Mouse (Mus musculus): ENCODE results near the gene Txndc16.

Gene Txndc16

DNA sequence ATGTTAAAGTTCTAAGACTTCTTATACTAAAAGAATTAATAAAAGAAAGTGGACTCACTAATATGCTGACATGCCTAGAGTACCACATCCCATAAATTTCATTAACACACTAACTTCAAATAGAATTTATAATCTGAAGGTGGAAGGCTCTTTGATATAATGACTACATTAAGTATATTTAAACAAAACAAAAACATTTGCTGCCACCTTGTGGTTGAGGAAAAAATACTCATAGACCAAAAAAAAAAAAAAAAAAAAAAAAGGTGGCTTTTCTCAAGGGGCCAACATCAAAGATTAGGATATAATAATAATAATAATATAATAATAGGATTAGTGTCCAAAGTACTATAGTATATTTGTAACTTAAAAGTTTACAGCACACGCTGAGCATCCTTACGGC lies 66.9 kb downstream of the Txndc16 start:
- DNase-seq (ENCODE audit: low read depth), result peak; percentile 15

DNA sequence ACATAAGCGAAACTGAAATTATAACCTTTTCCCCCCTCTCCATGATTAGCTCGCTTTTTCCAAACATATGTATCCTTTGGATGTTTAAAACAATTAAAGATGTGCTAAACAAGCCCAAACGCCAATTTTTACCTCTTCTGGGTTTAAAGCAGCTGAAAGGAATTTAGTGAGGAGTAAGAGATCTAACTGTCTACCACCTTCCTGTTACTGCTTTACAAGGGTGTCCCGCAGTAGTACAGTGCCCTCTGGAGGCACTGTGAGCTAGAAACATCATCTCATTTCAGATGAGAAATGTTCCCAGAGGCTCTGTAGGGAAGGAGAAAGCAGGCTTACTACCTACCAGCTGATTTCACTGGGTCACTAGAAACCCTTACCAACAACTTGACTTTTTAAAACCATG lies 77.6 kb downstream of the Txndc16 start:
- DNase-seq (ENCODE audit: low read depth), result peak; percentile 8

DNA sequence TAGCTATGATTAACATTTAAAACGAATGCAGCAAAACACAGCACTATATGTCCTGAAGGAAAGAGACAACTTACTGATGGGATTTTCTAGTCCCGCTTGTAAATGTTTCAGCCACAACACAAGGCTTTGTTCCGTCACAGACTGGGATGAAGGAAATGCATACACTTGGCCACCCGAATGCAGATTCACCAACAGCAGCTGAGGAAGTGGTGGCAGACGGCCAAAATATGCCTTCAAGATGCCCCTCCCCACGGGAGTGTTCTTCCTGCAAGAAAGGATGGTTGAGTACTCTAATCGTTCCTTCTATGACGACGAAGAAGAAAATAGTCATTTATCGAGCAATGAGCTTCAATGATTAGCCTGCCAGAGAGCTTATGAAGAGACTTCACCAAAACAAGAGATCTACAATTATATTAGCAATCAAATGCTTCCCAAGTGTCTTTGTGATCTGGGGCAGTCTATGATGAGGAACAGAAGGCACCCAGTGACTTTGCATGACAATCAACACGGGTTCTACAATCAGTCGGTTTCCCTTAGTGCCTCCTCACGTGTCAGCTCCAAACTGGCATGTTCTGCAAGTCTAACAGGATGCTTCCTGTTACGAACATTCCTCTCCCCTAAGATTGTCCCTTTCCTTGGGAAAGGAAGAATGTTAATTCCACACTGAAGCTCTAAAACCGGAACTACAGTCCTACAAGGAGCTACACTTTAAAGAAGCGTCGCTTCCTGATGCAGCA lies 79.6 kb downstream of the Txndc16 start:
- DNase-seq (ENCODE audit: low read depth), result no peak

DNA sequence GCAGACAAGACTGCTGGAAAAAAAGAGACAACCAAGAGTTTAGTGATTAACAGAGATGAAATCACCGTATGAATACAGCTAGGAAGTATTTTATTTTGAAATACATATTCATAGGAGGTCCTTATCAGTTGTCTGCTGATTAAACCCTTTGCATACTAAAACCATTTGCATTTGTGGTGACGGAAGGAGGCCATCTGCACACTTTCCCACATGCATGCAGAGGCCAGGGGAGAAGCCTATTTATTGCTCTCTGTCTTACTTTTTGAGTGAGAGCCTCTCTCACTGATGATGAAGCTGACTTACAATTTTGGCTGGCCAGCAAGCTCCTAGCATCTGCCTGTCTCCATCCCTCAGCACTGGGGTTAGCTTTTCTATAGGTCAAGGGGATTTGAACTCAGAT lies 84.2 kb downstream of the Txndc16 start:
- DNase-seq (ENCODE audit: low read depth), result no peak

DNA sequence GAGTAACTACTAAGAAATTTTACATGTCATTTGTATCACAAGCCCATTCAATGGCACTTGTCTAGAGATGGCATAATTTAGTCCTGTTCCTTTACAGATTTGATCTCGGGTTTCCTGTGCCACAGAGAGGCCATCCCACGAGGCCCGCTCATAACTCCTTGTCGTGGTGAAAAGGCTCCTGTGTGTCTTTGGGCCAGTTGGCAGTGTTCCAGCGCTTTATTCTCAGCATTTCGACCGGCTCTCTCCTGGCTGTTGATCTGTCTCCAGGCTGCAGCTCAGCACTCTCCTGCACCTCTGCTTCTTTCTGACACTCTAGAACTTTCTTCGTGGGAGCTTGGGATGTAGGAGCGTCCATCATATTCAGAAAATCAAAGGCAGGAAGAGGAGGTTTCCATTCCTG lies 84.6 kb downstream of the Txndc16 start:
- no peak for DNase-seq (ENCODE audit: low read depth)

DNA sequence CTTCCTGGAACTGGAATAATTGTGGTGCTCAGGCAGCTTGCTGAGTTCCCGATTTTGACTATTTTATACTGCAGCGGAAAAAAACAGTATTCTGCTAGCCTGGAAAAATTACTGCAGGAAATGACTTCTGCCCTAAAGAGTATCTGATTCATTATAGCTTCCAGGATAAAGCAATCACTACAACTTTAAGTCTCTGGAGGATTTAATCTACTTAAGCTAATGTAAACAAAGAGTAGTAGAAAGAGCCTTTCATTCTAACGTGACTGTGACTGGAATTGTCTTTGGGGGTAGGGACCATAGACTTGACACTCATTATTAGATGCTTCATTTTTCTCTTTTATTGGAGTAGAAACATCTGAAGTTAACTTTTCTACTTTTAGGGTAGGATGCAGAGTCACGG lies 101.8 kb downstream of the Txndc16 start:
- no peak for DNase-seq (ENCODE audit: low read depth)

DNA sequence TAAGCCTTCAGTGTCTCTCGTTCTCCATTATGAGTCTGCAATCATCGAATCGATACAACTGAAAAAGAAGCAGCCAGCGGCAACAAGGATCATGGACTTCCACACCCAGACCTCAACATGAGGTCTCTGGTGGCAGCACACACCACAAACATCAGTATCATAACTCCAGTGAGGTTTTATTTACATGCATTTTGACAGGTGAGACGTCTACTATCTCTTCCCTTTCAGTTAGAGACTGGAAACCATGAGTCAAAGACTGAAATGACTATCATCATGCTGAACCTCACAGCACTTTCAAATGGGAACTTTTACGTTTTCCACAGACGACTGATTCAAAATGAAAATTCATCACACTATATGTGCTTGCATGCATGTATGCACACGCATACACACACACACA lies 117.9 kb downstream of the Txndc16 start:
- no peak for DNase-seq (ENCODE audit: low read depth)

DNA sequence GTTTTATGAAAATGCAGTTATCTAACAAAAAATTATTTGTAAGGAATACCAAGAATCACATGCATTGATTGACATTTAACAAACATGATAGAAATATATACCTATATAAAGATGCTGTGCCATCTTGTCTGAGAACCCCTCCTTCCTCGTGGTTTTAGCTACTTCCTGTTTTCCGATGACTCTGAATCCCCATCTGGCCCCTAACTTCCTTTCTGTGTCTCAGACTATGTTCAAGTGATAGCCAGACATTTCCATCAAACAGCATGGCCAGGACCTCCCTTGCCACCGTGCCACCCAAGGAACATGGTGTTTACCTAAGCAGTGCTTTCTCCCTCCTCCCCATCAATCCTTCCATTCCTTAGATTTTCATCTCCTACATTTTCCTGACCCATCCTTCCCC lies 127.8 kb downstream of the Txndc16 start:
- DNase-seq (ENCODE audit: low read depth), result no peak

DNA sequence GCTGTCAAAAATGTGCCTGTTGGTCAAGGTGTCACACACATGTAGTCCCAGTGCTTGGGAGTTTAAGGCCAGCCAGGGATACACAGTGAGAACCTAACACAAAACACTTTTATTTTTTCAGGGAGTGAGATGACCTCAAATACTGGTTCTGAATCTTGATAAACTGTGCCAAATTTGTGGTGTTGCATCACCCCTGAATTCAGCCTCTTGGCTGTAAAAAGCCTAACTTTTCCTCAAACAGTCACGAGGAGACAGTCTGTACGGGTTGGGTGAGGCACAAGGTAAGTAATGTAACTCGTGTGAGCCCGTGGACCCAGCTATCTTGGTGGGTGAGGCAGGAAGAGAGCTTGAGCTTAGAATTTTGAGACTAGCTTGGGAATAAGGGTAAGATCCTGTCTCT lies 130.1 kb downstream of the Txndc16 start:
- no peak for DNase-seq (ENCODE audit: low read depth)

DNA sequence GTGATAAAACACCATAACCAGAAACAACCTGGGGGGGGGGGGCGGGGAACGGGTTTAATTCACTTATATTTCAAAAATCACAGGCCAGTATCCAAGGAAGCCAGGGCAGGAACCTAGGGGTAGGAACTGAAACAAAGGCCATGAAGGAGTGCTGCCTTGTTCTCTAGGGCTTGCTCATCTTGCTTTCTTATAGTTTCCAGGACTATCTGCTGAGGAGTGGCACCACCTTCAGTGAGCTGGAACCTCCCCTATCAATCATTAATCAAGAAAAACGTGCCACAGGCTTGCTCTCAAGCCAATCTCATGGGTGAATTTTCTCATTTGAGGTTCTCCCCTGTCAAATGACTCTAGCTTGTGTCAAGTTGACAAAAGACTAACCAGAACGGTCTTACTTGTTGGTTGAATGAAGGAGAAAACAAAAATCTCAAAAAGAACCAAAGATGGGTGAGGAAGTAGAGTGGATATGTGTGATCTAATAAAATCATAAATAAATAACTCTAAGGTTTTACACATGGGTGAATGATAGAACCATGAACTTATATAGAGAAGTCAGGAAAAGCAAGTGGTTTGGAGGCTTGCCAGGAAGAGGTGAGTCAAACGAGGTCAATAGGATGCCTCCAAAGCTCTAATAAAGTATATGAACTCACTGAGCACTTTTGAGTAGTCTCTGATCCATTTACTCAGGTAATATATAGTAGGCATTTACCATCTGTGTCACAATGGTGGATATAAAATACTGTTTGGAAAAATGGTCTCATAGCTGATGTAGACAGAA lies 134.3 kb downstream of the Txndc16 start:
- no peak for DNase-seq (ENCODE audit: low read depth)

DNA sequence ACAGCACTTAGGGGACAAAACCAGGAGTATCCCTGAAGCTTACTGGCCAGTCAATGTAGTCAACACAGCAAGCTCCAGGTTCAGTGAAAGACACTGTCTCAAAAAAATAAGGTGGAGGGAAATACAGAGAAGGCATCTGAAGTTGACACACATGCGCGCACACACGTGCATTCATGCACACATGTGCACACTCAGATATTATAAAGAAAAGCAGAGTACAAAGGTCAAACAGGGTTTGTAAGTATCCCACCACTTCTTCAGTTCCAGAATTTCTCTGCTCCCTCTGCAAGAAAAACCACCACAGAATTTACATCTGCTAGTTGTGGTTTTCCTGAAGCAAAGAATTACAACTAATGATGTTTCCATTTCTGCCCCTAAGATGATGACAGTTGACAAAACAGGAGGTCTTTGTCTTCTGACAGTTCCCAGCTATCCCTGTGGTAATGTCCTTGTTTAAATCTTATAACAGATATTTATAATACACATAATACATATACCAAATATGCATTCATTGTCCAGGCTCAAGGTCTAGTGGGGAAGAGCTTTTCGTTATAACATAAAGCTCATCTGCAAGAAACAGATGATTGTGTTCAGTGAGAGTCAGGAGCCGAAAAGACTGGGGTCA lies 135.4 kb downstream of the Txndc16 start:
- DNase-seq (ENCODE audit: low read depth), result no peak

DNA sequence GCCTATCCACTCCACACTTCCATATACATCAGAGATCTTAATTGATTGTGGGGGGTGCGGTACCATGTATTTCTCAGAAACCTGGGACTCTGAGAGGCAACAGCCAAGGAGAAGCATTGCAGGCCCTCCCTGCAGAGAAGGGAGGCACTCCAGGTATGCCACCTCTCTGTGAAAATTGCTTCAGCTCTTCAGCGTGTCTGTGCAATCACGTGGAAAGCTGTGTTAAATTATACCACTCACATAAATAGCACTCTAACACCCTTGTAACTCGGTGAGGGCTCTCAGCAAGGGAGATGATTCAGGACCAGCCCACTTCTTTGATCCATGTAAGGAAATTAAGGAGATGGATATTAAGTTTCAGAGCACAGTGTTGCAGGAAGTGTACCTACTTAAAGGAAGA lies 136.6 kb downstream of the Txndc16 start:
- DNase-seq (ENCODE audit: low read depth), result no peak

Data from c-Kit-positive CD71-positive TER-119-negative erythroid progenitor cells, embryonic 14.5 days (primary cell).